Mouse (Mus musculus) thymus, adult 2 months (tissue): ENCODE results near the gene Ldb2.

Experiments
- CTCF ChIP-seq: fragments of 200-500 bp; IDR thresholded peaks from 2 replicates; pipeline ENCODE4 v1.5.1; 2012; ENCODE audit warnings: mild to moderate bottlenecking, control low read depth, low read length, moderate library complexity, borderline replicate concordance; ENCODE audit not compliant: control insufficient read depth, poor library complexity, insufficient read depth; ENCODE audit errors: extremely low read depth
- POLR2A ChIP-seq: fragments of 200-500 bp; IDR thresholded peaks from 2 replicates; pipeline ENCODE4 v1.6.1; 2012; ENCODE audit warnings: mild to moderate bottlenecking, low read length, control low read depth, moderate library complexity; ENCODE audit not compliant: control insufficient read depth, poor library complexity, insufficient read depth; ENCODE audit errors: extremely low read depth

- TF ChIP-seq CTCF (no peak), POLR2A (no peak)
These were observed 89.2 kb downstream of the Ldb2 start for GRCm38 (mm10) chr5:44710132-44710871.
